Mouse (Mus musculus): ENCODE measurements around the gene Papss1. TPM values are rescaled to one million over a fixed set of nuclear protein-coding genes. Genes with fewer than 3 reads are reported as not detected.

Papss1 gene
- total and polyA plus RNA-seq, 2 experiments from 2014 or later: 107 to 133 TPM

DNA sequence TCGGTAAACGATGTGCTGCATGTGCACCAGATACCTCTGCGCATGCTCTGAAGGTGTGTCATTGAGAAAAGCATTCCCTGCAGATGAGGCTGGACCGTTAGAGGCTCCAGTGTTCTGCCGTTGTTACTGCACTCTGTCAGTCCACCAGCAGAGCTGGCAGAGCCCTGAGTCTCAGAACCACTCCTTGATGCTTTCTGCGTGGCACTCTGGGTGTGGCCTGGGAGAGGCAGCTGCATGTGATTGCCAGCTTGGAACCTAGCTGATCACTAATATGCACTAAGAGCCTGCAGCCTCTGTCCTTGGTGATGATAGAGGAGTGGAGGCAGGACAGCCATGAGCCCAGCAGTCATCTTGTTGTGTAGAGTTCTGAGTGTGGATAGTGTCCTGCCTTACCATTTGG lies 43.5 kb downstream of the Papss1 start:
- H3K4me1 ChIP-seq (ENCODE audit: insufficient read depth, low read length): no peaks in the 10 kb centered on the region
- DNase-seq (ENCODE audit: low spot score) (no peak), ATAC-seq (ENCODE audit: low FRiP score) (no peak)
- H3K27ac ChIP-seq (ENCODE audit: low read depth, low read length): no peak overlapping the region
- H3K4me2 ChIP-seq (ENCODE audit: low read depth, low read length, poor library complexity, severe bottlenecking): no peak overlapping the region
- no peak overlapping the region for H3K9ac ChIP-seq (replicated peaks; ENCODE audit: low read length, poor library complexity, severe bottlenecking)
- H3K9me3 ChIP-seq (ENCODE audit: low read length): no peaks in the 10 kb centered on the region
- no peak for TF ChIP-seq CTCF (IDR thresholded peaks at IDR 0.05)
- 96% methylated on average over 6 of the region's 6 CpGs for WGBS
- no peaks in the 10 kb centered on the region for H3K27me3 ChIP-seq (ENCODE audit: insufficient read depth, low read length)
- H3K4me3 ChIP-seq (ENCODE audit: low read depth, low read length): no peak overlapping the region
- peaks cover 45% of the 10 kb centered on the region for H3K36me3 ChIP-seq (ENCODE audit: insufficient read depth, low read length)

GRCm38 (mm10) chr3:131609651-131610050 lies 45.1 kb downstream of the Papss1 start:
- Histone ChIP-seq H3K4me2 (ENCODE audit: low read depth, low read length, poor library complexity, severe bottlenecking) (no peak overlapping the region), H3K9me3 (ENCODE audit: low read length) (no peaks in the 10 kb centered on the region), H3K9ac (replicated peaks; ENCODE audit: low read length, poor library complexity, severe bottlenecking) (no peak overlapping the region), H3K27ac (ENCODE audit: low read depth, low read length) (no peak overlapping the region), H3K4me3 (ENCODE audit: low read depth, low read length) (no peak overlapping the region), H3K4me1 (ENCODE audit: insufficient read depth, low read length) (no peaks in the 10 kb centered on the region), H3K36me3 (ENCODE audit: insufficient read depth, low read length) (peaks cover 55% of the 10 kb centered on the region), H3K27me3 (ENCODE audit: insufficient read depth, low read length) (no peaks in the 10 kb centered on the region)
- TF ChIP-seq CTCF (IDR thresholded peaks at IDR 0.05): no peak
- 97% methylated on average over 4 of the region's 4 CpGs for WGBS
- ATAC-seq (ENCODE audit: low FRiP score) (no peak), DNase-seq (ENCODE audit: low spot score) (no peak)

GRCm38 (mm10) chr3:131610595-131610994 lies 46.0 kb downstream of the Papss1 start:
- 88% methylated on average over 6 of the region's 6 CpGs for WGBS
- no peaks in the 10 kb centered on the region for H3K27me3 ChIP-seq (ENCODE audit: insufficient read depth, low read length)
- H3K4me1 ChIP-seq (ENCODE audit: insufficient read depth, low read length): no peaks in the 10 kb centered on the region
- no peaks in the 10 kb centered on the region for H3K9me3 ChIP-seq (ENCODE audit: low read length)
- no peak for DNase-seq (ENCODE audit: low spot score)
- H3K36me3 ChIP-seq (ENCODE audit: insufficient read depth, low read length): peaks cover 53% of the 10 kb centered on the region
- H3K9ac ChIP-seq (replicated peaks; ENCODE audit: low read length, poor library complexity, severe bottlenecking): no peak overlapping the region
- no peak overlapping the region for H3K4me3 ChIP-seq (ENCODE audit: low read depth, low read length)
- H3K4me2 ChIP-seq (ENCODE audit: low read depth, low read length, poor library complexity, severe bottlenecking): no peak overlapping the region
- ATAC-seq (ENCODE audit: low FRiP score): no peak
- TF ChIP-seq CTCF (IDR thresholded peaks at IDR 0.05): no peak
- no peak overlapping the region for H3K27ac ChIP-seq (ENCODE audit: low read depth, low read length)

DNA sequence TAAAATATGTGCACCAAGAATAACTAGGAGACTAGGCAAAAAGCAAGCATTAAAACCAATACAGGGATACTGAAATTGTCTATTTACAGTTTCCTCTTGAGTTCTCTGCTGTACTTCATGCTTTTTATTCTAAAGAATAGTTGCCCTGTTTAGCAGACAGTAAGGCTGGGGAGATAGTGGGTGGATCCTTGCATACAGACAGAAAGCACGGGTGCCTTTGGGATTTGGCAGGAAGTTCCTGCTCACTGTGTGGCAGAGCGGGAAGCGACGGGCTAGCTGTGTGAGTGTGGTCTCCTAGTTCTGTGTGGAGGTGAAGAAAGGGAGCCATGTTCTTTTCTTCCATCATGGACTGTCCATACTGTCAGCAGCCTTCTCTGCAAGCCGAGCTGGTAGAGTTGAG lies 48.3 kb downstream of the Papss1 start:
- no peak overlapping the region for H3K4me2 ChIP-seq (ENCODE audit: low read depth, low read length, poor library complexity, severe bottlenecking)
- H3K9ac ChIP-seq (replicated peaks; ENCODE audit: low read length, poor library complexity, severe bottlenecking): no peak overlapping the region
- no peaks in the 10 kb centered on the region for H3K4me1 ChIP-seq (ENCODE audit: insufficient read depth, low read length)
- no peak for DNase-seq (ENCODE audit: low spot score)
- no peak overlapping the region for H3K27ac ChIP-seq (ENCODE audit: low read depth, low read length)
- H3K36me3 ChIP-seq (ENCODE audit: insufficient read depth, low read length): peaks cover 42% of the 10 kb centered on the region
- H3K9me3 ChIP-seq (ENCODE audit: low read length): no peaks in the 10 kb centered on the region
- no peak for TF ChIP-seq CTCF (IDR thresholded peaks at IDR 0.05)
- 89% methylated on average over 5 of the region's 5 CpGs for WGBS
- no peak overlapping the region for H3K4me3 ChIP-seq (ENCODE audit: low read depth, low read length)
- ATAC-seq (ENCODE audit: low FRiP score): no peak
- no peaks in the 10 kb centered on the region for H3K27me3 ChIP-seq (ENCODE audit: insufficient read depth, low read length)

GRCm38 (mm10) chr3:131614056-131614455 lies 49.5 kb downstream of the Papss1 start:
- Histone ChIP-seq H3K27ac (ENCODE audit: low read depth, low read length) (no peak overlapping the region), H3K4me1 (ENCODE audit: insufficient read depth, low read length) (no peaks in the 10 kb centered on the region), H3K4me3 (ENCODE audit: low read depth, low read length) (no peak overlapping the region), H3K36me3 (ENCODE audit: insufficient read depth, low read length) (peaks cover 45% of the 10 kb centered on the region), H3K4me2 (ENCODE audit: low read depth, low read length, poor library complexity, severe bottlenecking) (no peak overlapping the region), H3K9ac (replicated peaks; ENCODE audit: low read length, poor library complexity, severe bottlenecking) (no peak overlapping the region), H3K27me3 (ENCODE audit: insufficient read depth, low read length) (no peaks in the 10 kb centered on the region), H3K9me3 (ENCODE audit: low read length) (no peaks in the 10 kb centered on the region)
- no peak for TF ChIP-seq CTCF (IDR thresholded peaks at IDR 0.05)
- 75% methylated on average over 8 of the region's 8 CpGs for WGBS
- no peak for ATAC-seq (ENCODE audit: low FRiP score)
- no peak for DNase-seq (ENCODE audit: low spot score)

GRCm38 (mm10) chr3:131618580-131619338 lies 54.2 kb downstream of the Papss1 start:
- H3K4me3 ChIP-seq (ENCODE audit: low read depth, low read length): no peak overlapping the region
- H3K4me1 ChIP-seq (ENCODE audit: insufficient read depth, low read length): no peaks in the 10 kb centered on the region
- ATAC-seq (ENCODE audit: low FRiP score) (no peak), DNase-seq (ENCODE audit: low spot score) (no peak)
- 87% methylated on average over 18 of the region's 18 CpGs for WGBS
- no peaks in the 10 kb centered on the region for H3K27me3 ChIP-seq (ENCODE audit: insufficient read depth, low read length)
- H3K27ac ChIP-seq (ENCODE audit: low read depth, low read length): no peak overlapping the region
- peaks cover 22% of the 10 kb centered on the region for H3K36me3 ChIP-seq (ENCODE audit: insufficient read depth, low read length)
- no peak overlapping the region for H3K4me2 ChIP-seq (ENCODE audit: low read depth, low read length, poor library complexity, severe bottlenecking)
- no peaks in the 10 kb centered on the region for H3K9me3 ChIP-seq (ENCODE audit: low read length)
- TF ChIP-seq CTCF (IDR thresholded peaks at IDR 0.05): no peak
- no peak overlapping the region for H3K9ac ChIP-seq (replicated peaks; ENCODE audit: low read length, poor library complexity, severe bottlenecking)
